20 mouse cellular contexts compared by ENCODE assay signal in genomic region chr14:14309416-14309815, GRCm38 (mm10). TPM values are rescaled to one million over a fixed set of nuclear protein-coding genes. Genes with fewer than 3 reads are reported as not detected.
A peak's percentile ranks its signal among the peaks of the same experiment; 100 is the strongest.
DNase-seq lines count a peak whose midpoint lies in the region; ATAC-seq and TF ChIP-seq lines count a peak whose summit lies in the region.
"Had no signal": no experiment of that assay in that cellular context is flagged by ENCODE, and none has a peak within 500 bp of the region (broad histone marks: within the 10 kb centered on the region; RNA-seq: fewer than 3 reads in every experiment).

No protein-coding gene starts in this region.

- no peaks in the 10 kb centered on the region for H3K9me3 ChIP-seq in heart, embryonic 10.5 days
- H3K9me3 ChIP-seq in intestine, embryonic 15.5 days, result no peaks in the 10 kb centered on the region
- H3K9me3 ChIP-seq in intestine, postnatal 0 days (ENCODE audit: control insufficient read depth), result no peaks in the 10 kb centered on the region
- no peaks in the 10 kb centered on the region for H3K9me3 ChIP-seq in E14TG2a.4 (ENCODE audit: low read length)
- no peaks in the 10 kb centered on the region for H3K9me3 ChIP-seq in ES-E14 (ENCODE audit: control insufficient read depth, insufficient read depth, low read depth, low read length)
- H3K9me3 ChIP-seq in forebrain, embryonic 12.5 days, result no peaks in the 10 kb centered on the region
- H3K9me3 ChIP-seq: liver, embryonic 12.5 days; stomach, embryonic 15.5 days had no signal

- H3K27ac ChIP-seq in heart, embryonic 10.5 days, result no peak overlapping the region
- H3K27ac ChIP-seq in intestine, embryonic 15.5 days, result no peak overlapping the region
- H3K27ac ChIP-seq in intestine, postnatal 0 days (ENCODE audit: low read depth, low read length), result no peak overlapping the region
- 0 out of 2 replicates have a peak overlapping the region, but pooled peaks have one; percentile 3 for H3K27ac ChIP-seq in ES-E14 (ENCODE audit: insufficient read depth, low read depth, low read length, poor library complexity, severe bottlenecking)
- H3K27ac ChIP-seq in forebrain, embryonic 12.5 days, result no peak overlapping the region
- H3K27ac ChIP-seq: liver, embryonic 12.5 days; stomach, embryonic 15.5 days had no signal

- no peak for ATAC-seq in intestine, embryonic 15.5 days
- ATAC-seq in intestine, postnatal 0 days, result no peak
- no peak for ATAC-seq in forebrain, embryonic 12.5 days (ENCODE audit: low FRiP score)
- ATAC-seq: liver, embryonic 12.5 days had no signal

- H3K4me2 ChIP-seq in intestine, embryonic 15.5 days (replicated peaks), result peak overlapping the region; percentile 38; the same call in 1 of the 2 replicates
- no peak overlapping the region for H3K4me2 ChIP-seq in intestine, postnatal 0 days (replicated peaks; ENCODE audit: low read depth)
- H3K4me2 ChIP-seq in forebrain, embryonic 12.5 days, result no peak overlapping the region
- H3K4me2 ChIP-seq: liver, embryonic 12.5 days had no signal

- no peak for TF ChIP-seq CTCF in intestine, postnatal 0 days (IDR thresholded peaks at IDR 0.05; ENCODE audit: low read depth)
- no peak for TF ChIP-seq CTCF in E14TG2a.4 (conservative IDR thresholded peaks at IDR 0.05; ENCODE audit: low read length)

- no peaks in the 10 kb centered on the region for H3K36me3 ChIP-seq in heart, embryonic 10.5 days
- H3K36me3 ChIP-seq in intestine, embryonic 15.5 days, result no peaks in the 10 kb centered on the region
- no peaks in the 10 kb centered on the region for H3K36me3 ChIP-seq in intestine, postnatal 0 days (ENCODE audit: control insufficient read depth, insufficient read depth)
- H3K36me3 ChIP-seq in E14TG2a.4 (ENCODE audit: insufficient read depth, low read length) (no peaks in the 10 kb centered on the region), ES-E14 (ENCODE audit: control insufficient read depth, insufficient read depth, low read length, poor library complexity, severe bottlenecking) (no peaks in the 10 kb centered on the region)
- H3K36me3 ChIP-seq in forebrain, embryonic 12.5 days (replicated peaks), result no peaks in the 10 kb centered on the region
- H3K36me3 ChIP-seq: liver, embryonic 12.5 days; stomach, embryonic 15.5 days had no signal

- H3K4me3 ChIP-seq in heart, embryonic 10.5 days, result peak overlapping the region; percentile 28
- no peak overlapping the region for H3K4me3 ChIP-seq in intestine, embryonic 15.5 days (replicated peaks)
- no peak overlapping the region for H3K4me3 ChIP-seq in intestine, postnatal 0 days (ENCODE audit: low read depth, low read length)
- H3K4me3 ChIP-seq in E14TG2a.4 (replicated peaks; ENCODE audit: low read length) (peak overlapping the region; percentile 74), ES-E14 (ENCODE audit: insufficient read depth in 1 of 2, low read depth in 1 of 2, low read length in 2 of 2, poor library complexity in 1 of 2, severe bottlenecking in 1 of 2) (peak overlapping the region; percentile 62 to 73)
- no peak overlapping the region for H3K4me3 ChIP-seq in forebrain, embryonic 12.5 days (replicated peaks)
- H3K4me3 ChIP-seq: erythroblast, embryonic 14.5 days; liver, embryonic 12.5 days; megakaryocyte, embryonic 14.5 days had no signal

- no peak for DNase-seq in heart, embryonic 10.5 days (ENCODE audit: low spot score)
- DNase-seq in heart, postnatal 25 days (ENCODE audit: low spot score), result no peak
- DNase-seq in ES-E14 (ENCODE audit: low read depth, low spot score), result peak; percentile 34
- no peak for DNase-seq in adrenal gland, adult 8-10 months
- DNase-seq: embryo, embryonic 11 days; heart, postnatal 36 days; kidney, postnatal 14 days; layer of hippocampus, adult 9-11 months; spleen, adult 18-20 months had no signal

- 42% methylated on average over 14 of the region's 14 CpGs for WGBS in heart, embryonic 10.5 days
- 54% methylated on average over 14 of the region's 14 CpGs for WGBS in intestine, embryonic 15.5 days
- WGBS in intestine, postnatal 0 days, result 46% methylated on average over 14 of the region's 14 CpGs
- WGBS in forebrain, embryonic 12.5 days, result 61% methylated on average over 14 of the region's 14 CpGs

- H3K9ac ChIP-seq in intestine, embryonic 15.5 days, result no peak overlapping the region
- H3K9ac ChIP-seq in intestine, postnatal 0 days (ENCODE audit: low read depth, low read length), result no peak overlapping the region
- H3K9ac ChIP-seq in ES-E14 (ENCODE audit: insufficient read depth, low read depth, low read length, poor library complexity, severe bottlenecking), result peak overlapping the region; percentile 78; the same call in 1 of the 2 replicates
- no peak overlapping the region for H3K9ac ChIP-seq in forebrain, embryonic 12.5 days
- H3K9ac ChIP-seq: liver, embryonic 12.5 days; stomach, embryonic 15.5 days had no signal

- H3K27me3 ChIP-seq in heart, embryonic 10.5 days (ENCODE audit: insufficient read depth, poor library complexity, severe bottlenecking), result no peaks in the 10 kb centered on the region
- no peaks in the 10 kb centered on the region for H3K27me3 ChIP-seq in intestine, embryonic 15.5 days (replicated peaks)
- H3K27me3 ChIP-seq in intestine, postnatal 0 days (replicated peaks; ENCODE audit: control insufficient read depth, insufficient read depth, low read length), result no peaks in the 10 kb centered on the region
- H3K27me3 ChIP-seq in E14TG2a.4 (ENCODE audit: insufficient read depth, low read length), result no peaks in the 10 kb centered on the region
- no peaks in the 10 kb centered on the region for H3K27me3 ChIP-seq in forebrain, embryonic 12.5 days
- H3K27me3 ChIP-seq: liver, embryonic 12.5 days; megakaryocyte, embryonic 14.5 days; stomach, embryonic 15.5 days had no signal

- intact Hi-C loops in heart, postnatal 25 days (cut with DNase I), result no loop called here

- H3K4me1 ChIP-seq in heart, embryonic 10.5 days, result no peaks in the 10 kb centered on the region
- no peaks in the 10 kb centered on the region for H3K4me1 ChIP-seq in intestine, embryonic 15.5 days (replicated peaks)
- no peaks in the 10 kb centered on the region for H3K4me1 ChIP-seq in intestine, postnatal 0 days (replicated peaks; ENCODE audit: control insufficient read depth, insufficient read depth, low read length)
- H3K4me1 ChIP-seq in E14TG2a.4 (replicated peaks; ENCODE audit: low read depth, low read length) (no peaks in the 10 kb centered on the region), ES-E14 (ENCODE audit: control insufficient read depth in 2 of 2, insufficient read depth in 2 of 2, low read length in 2 of 2, poor library complexity in 1 of 2) (no peaks in the 10 kb centered on the region)
- no peaks in the 10 kb centered on the region for H3K4me1 ChIP-seq in forebrain, embryonic 12.5 days
- H3K4me1 ChIP-seq: liver, embryonic 12.5 days; megakaryocyte, embryonic 14.5 days; stomach, embryonic 15.5 days had no signal

- in situ Hi-C loops in ES-E14 (cut with MboI; ENCODE audit: low sequenced_read_pairs in 2 of 2, unreplicated experiment in 2 of 2), result no loop called here

TF ChIP-seq in ES-E14, 5 proteins besides CTCF, POLR2A, EP300 and RAD21:
- TF ChIP-seq ZNF384 (IDR thresholded peaks at IDR 0.05; ENCODE audit: low read depth, low read length), result no peak
- TF ChIP-seq MAFK (IDR thresholded peaks at IDR 0.05; ENCODE audit: insufficient read depth, low read depth, low read length), result no peak
- no peak for TF ChIP-seq HCFC1 (IDR thresholded peaks at IDR 0.05; ENCODE audit: borderline replicate concordance, insufficient read depth, low read length)
- peak; percentile 90 for TF ChIP-seq CHD2 (IDR thresholded peaks at IDR 0.05; ENCODE audit: low read depth, low read length)
- TF ChIP-seq ZC3H11A (IDR thresholded peaks at IDR 0.05; ENCODE audit: borderline replicate concordance, low read depth, low read length), result no peak

RNA-seq across cellular contexts. Expression of gene Olfr31, which starts 13.2 kb away (rescaled TPM):
- polyA plus RNA-seq in heart, embryonic 10.5 days (2016; fragmentation: Nextera tagmentation; extraction: Ambion mirVana), result not detected in 2 replicates
- total RNA-seq in heart, postnatal 25 days (2021), result not detected
- not detected in 2 replicates for polyA plus RNA-seq in intestine, embryonic 15.5 days (2015; fragmentation: Nextera tagmentation; extraction: Ambion mirVana)
- not detected in 2 replicates for polyA plus RNA-seq in intestine, postnatal 0 days (2015; fragmentation: Nextera tagmentation; extraction: Ambion mirVana)
- total RNA-seq in ES-E14 (2012; rRNA removed), result 0.13 and 0.85 TPM in 2 replicates
- total RNA-seq in adrenal gland, adult 8-10 months (2022), result not detected
- polyA plus RNA-seq in forebrain, embryonic 12.5 days (2016; fragmentation: Nextera tagmentation; extraction: Ambion mirVana), result not detected in 2 replicates
- total RNA-seq: gastrocnemius, postnatal 10 days; heart, postnatal 36 days had no signal
- polyA plus RNA-seq: erythroblast, embryonic 14.5 days; liver, embryonic 12.5 days; lung, embryonic 16.5 days; stomach, embryonic 15.5 days; thymus, postnatal 0 days had no signal

RNA-seq across cellular contexts. Expression of gene Il3ra, which starts 36.7 kb away (rescaled TPM):
- 5.0 and 5.3 TPM in 2 replicates for polyA plus RNA-seq in heart, embryonic 10.5 days (2016; fragmentation: Nextera tagmentation; extraction: Ambion mirVana)
- 1 to 10 TPM; 4.1 to 4.8 TPM for total RNA-seq in heart, postnatal 25 days (2021)
- 5.8 and 7.1 TPM in 2 replicates for polyA plus RNA-seq in intestine, embryonic 15.5 days (2015; fragmentation: Nextera tagmentation; extraction: Ambion mirVana)
- 5.4 and 6.8 TPM in 2 replicates for polyA plus RNA-seq in intestine, postnatal 0 days (2015; fragmentation: Nextera tagmentation; extraction: Ambion mirVana)
- total RNA-seq in ES-E14 (2012; rRNA removed), result 5.8 and 13.1 TPM in 2 replicates
- total RNA-seq in adrenal gland, adult 8-10 months (2022), result 10 to 100 TPM in 1 of 4 experiments, 1 to 10 TPM in 3; 8.8 to 11.5 (median 9.1) TPM
- polyA plus RNA-seq in forebrain, embryonic 12.5 days (2016; fragmentation: Nextera tagmentation; extraction: Ambion mirVana), result 1.4 TPM in 2 replicates

Comparison
In these comparisons a context has a peak if more than half of its experiments do, and no peak if none do; other contexts are left out.
1. H3K4me3 ChIP-seq: peak in heart, embryonic 10.5 days (single experiment), E14TG2a.4 (single experiment) and ES-E14 (2 of 2); none in intestine, embryonic 15.5 days (single experiment), intestine, postnatal 0 days (single experiment) and forebrain, embryonic 12.5 days (single experiment).